Mouse (Mus musculus): ENCODE results near the gene Sept6.

Gene Sept6

DNA sequence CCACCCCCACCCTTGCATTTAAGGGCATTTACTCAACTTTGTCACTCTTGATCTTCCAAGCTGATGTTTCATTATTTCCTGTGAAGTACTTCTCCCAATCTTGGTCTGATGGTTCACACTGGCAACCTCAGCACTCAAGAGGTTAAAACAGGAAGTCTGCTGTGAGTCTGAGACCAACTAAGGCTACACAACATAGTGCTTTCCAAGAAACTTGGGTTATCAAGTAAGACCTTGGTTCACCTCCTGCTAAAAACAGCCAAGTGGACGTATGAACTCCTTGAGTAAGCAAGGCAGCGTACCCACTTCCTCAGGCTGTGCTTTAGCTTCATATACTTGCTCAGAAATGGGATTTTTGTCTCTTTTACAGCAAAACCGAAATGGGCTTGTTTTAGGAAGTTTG lies 121.2 kb downstream of the Sept6 start:
- no peak for DNase-seq (ENCODE audit: low read depth in 1 of 2, low spot score in 2 of 2)

DNA sequence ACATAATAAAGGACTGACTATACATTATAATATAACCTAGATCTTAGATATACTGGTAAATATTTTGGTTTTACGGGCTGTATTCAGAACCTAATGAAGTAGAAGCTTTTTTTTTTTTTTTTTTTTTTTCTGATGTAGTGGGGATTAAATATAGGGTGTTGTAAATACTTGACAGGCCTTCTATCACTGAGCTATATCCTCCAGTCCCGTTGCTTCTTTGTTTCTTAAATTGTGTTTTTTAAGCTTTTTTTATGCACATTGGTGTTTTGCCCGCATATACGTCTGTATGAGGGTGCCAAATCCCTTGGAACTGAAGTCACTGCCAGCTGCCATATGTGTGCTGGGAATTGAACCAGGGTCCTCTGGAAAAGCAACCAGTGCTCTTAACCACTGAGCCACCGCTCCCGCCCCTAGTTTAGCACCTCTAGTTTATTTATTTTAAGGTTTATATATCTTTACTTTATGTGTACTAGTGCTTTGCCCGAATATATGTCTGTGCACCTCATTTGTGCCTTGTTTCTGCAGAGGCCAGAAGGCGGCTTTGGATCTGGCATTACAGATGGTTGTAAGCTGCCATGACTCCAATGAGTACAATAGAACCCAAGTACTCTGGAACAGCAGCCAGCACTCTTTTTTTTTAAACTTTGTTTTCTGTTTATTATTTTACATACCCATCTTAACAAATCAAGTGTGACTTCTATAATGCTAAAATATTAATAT lies 126.8 kb downstream of the Sept6 start:
- DNase-seq (ENCODE audit: low read depth in 1 of 2, low spot score in 2 of 2), result no peak

DNA sequence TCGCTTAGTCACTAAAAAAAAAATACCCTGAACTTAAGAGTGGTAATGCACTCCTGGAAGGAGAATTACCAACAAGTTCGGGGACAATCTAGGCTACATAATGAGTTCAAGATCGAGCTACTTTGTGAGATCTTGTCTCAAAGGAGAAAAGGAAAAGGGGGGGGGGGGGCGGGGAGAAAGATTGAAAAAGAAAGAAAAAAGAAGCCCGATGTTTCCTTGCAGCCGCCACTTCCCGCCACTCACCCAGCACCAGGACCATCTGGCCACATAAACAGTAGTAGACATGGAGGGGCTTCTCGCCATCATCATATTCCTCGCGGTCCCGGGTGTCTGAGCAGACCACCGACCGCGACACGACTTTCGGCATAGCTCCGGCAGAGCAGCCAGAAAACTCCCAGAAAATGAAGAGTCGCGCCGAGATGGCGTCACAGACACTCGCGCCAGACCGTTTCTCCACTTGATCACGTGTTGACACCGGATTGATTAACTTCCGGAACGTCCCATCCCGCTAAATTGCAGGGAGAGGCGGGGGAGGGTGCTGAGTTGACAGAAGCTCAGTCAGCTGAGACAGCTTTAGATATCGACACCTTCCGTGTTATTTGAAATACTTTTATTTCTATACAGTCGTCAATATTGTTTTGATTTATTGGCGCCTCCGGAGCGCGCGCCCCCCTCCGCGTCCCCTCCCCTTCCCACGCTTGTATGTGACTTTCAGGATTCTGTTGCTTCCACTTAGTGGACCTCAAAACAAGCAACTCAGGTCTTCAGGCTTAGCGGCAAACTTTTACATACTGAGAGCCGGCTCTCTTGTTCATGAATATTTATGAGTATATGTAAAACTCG lies 127.6 kb downstream of the Sept6 start:
- peak; percentile 55 to 66 for DNase-seq (ENCODE audit: low read depth in 1 of 2, low spot score in 2 of 2)

All from monocyte, adult 2 months (primary cell).